Mouse (Mus musculus) hindbrain, embryonic 10.5 days (tissue): ENCODE measurements around the gene Tktl1. TPM values are rescaled to one million over a fixed set of nuclear protein-coding genes. Genes with fewer than 3 reads are reported as not detected.
"Not testable (repeated sequence)": the region's sequence is repeated elsewhere in the genome, so short reads cannot be mapped to it uniquely, and the experiment has no call there.

ENCODE experiments used
- DNase-seq: peaks from one replicate; pipeline ENCODE4 v3.0.0-alpha.2; 2017; ENCODE audit warnings: low spot score
- H3K27ac ChIP-seq: fragments of 300-500 bp; sonication (generic); 2 replicates; pipeline ENCODE4 v1.5.1; 2016; ENCODE audit warnings: mild to moderate bottlenecking, moderate library complexity
- H3K27me3 ChIP-seq: fragments of 300-500 bp; sonication (generic); 2 replicates; pipeline ENCODE4 v1.6.1; 2016; ENCODE audit warnings: mild to moderate bottlenecking; ENCODE audit not compliant: poor library complexity, insufficient read depth, severe bottlenecking
- H3K36me3 ChIP-seq: fragments of 300-500 bp; sonication (generic); 2 replicates; pipeline ENCODE4 v1.6.1; 2016; ENCODE audit warnings: mild to moderate bottlenecking, moderate library complexity
- H3K4me1 ChIP-seq: fragments of 300-500 bp; sonication (generic); replicated peaks from 2 replicates; pipeline ENCODE4 v1.6.1; 2016; ENCODE audit warnings: mild to moderate bottlenecking
- H3K4me3 ChIP-seq: fragments of 300-500 bp; sonication (generic); 2 replicates; pipeline ENCODE4 v1.5.1; 2016; ENCODE audit warnings: mild to moderate bottlenecking, moderate library complexity
- H3K9me3 ChIP-seq: fragments of 300-500 bp; sonication (generic); 2 replicates; pipeline ENCODE4 v1.6.1; 2016; ENCODE audit warnings: mild to moderate bottlenecking, moderate library complexity
- WGBS: fragments of 180-500 bp; shearing (Covaris S2); methylation state at CpG from one replicate; pipeline ENCODE4 v1.1.7; 2016; 5-methylcytosine and 5-hydroxymethylcytosine counted together
- polyA plus RNA-seq: library from polyadenylated mRNA; unstranded; fragments of >200 nt; fragmentation: Nextera tagmentation; extraction: Ambion mirVana; gene quantifications from 2 replicates; pipeline ENCODE4 v1.2.1, GENCODE M21; 2016

Gene Tktl1
- polyA plus RNA-seq: not detected in 2 replicates

DNA sequence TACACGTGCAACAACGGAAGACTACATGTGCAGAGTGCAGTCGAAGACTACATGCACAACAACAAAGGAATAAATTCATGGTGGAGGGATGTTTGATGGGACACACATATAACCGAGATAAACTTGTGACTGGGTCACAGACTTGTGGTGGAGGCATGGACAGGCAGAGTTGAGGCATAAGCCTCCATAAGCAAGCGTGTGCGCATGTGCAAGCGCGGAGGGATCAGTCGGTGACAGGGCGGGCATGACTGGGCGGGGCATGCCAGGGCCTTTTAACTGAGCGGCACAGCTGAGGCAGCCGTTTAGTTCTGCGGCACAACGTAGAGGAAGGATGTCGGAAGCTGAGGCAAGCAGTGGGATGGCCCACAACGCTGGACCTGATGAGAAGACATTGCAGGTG is at the start of gene Tktl1:
Tktl1 (plus strand) TSS at position 301 of the 400 bp plus-strand sequence.
- WGBS: 89% methylated on average over 17 of the region's 17 CpGs
- no peak within 1 kb of the TSS for H3K27ac ChIP-seq
- 0 out of 2 replicates have a peak, but pooled peaks cover 3% of the 10 kb centered on the region for H3K9me3 ChIP-seq

GRCm38 (mm10) chrX:74135263-74135662 is 41.8 kb upstream of the Tktl1 start, which contains the start of gene Mecp2:
TSS of gene Mecp2 (minus strand) at chrX:74135363.
- WGBS: 42% methylated on average over 1 of the region's 1 CpGs
- H3K4me3 ChIP-seq, H3K9me3 ChIP-seq, H3K4me1 ChIP-seq, H3K27ac ChIP-seq, DNase-seq, H3K36me3 ChIP-seq, H3K27me3 ChIP-seq: not testable (repeated sequence)

More for the DNA sequence above, at the start of gene Tktl1:
- no peak for DNase-seq
- Histone ChIP-seq H3K4me1 (no peaks in the 10 kb centered on the region), H3K36me3 (no peaks in the 10 kb centered on the region), H3K4me3 (no peak within 1 kb of the TSS), H3K27me3 (no peaks in the 10 kb centered on the region)

GRCm38 (mm10) chrX:74167738-74168137 is 9.3 kb upstream of the Tktl1 start, which contains the start of gene Tex28:
TSS of gene Tex28 (minus strand) at chrX:74167838.
- Histone ChIP-seq H3K36me3 (no peaks in the 10 kb centered on the region), H3K9me3 (no peaks in the 10 kb centered on the region), H3K4me3 (no peak within 1 kb of the TSS), H3K27ac (no peak within 1 kb of the TSS), H3K4me1 (no peaks in the 10 kb centered on the region), H3K27me3 (no peaks in the 10 kb centered on the region)
- WGBS: 92% methylated on average over 1 of the region's 1 CpGs
- DNase-seq: no peak

DNA sequence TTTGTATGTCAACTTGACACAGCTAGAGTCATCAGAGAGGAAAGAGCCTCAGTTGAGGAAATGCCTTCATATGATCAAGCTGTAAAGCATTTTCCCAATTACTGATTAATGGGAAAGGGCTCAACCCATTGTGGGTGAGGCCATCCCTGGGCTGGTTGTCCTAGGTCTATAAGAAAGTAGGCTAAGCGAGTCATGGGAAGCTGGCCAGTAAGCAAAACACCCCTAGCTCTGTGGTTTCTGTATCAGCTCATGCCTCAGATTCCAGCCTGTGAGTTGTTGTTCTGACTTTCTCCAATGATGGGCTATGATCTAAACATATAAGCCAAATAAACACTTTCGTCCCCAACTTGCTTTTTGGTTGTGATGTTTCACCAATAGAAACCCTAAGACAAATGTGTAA is 26.5 kb downstream of the Tktl1 start:
- WGBS: 82% methylated on average over 2 of the region's 2 CpGs
- no peak overlapping the region for H3K4me3 ChIP-seq

GRCm38 (mm10) chrX:74218496-74218895 is 41.4 kb downstream of the Tktl1 start:
- no peak overlapping the region for H3K27ac ChIP-seq
- DNase-seq: no peak
- no peak overlapping the region for H3K4me3 ChIP-seq
- no peaks in the 10 kb centered on the region for H3K27me3 ChIP-seq
- 89% methylated on average over 4 of the region's 4 CpGs for WGBS
- H3K36me3 ChIP-seq: peaks cover 14% of the 10 kb centered on the region
- no peaks in the 10 kb centered on the region for H3K9me3 ChIP-seq
- H3K4me1 ChIP-seq: no peaks in the 10 kb centered on the region

More for the DNA sequence above, 26.5 kb downstream of the Tktl1 start:
- DNase-seq: no peak
- no peak overlapping the region for H3K27ac ChIP-seq
- H3K36me3 ChIP-seq: no peaks in the 10 kb centered on the region
- no peaks in the 10 kb centered on the region for H3K27me3 ChIP-seq
- H3K9me3 ChIP-seq: no peaks in the 10 kb centered on the region
- no peaks in the 10 kb centered on the region for H3K4me1 ChIP-seq

DNA sequence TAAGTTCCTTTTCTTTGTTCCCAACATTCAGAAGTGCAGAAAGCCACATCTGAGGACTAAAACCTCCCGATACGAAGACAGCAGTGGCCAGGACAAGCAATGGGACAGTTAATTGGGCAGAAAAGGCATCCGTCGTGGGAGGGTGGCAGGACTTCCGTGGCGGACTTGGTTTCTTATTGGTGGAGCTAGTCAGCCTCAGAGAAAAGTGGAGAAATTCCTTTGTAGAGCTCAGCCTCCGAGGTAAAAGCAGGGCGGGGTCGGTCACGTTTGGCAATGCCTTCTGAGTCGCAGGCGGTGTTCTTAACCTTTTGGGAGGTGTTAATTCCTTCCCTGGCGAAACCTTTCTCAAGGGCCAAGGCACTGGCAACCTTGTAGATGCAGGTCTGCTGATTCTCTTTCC is 42.4 kb downstream of the Tktl1 start:
- H3K4me1 ChIP-seq: no peaks in the 10 kb centered on the region
- no peak for DNase-seq
- H3K27ac ChIP-seq: no peak overlapping the region
- H3K36me3 ChIP-seq: peaks cover 23% of the 10 kb centered on the region
- no peak overlapping the region for H3K4me3 ChIP-seq
- H3K27me3 ChIP-seq: no peaks in the 10 kb centered on the region
- no peaks in the 10 kb centered on the region for H3K9me3 ChIP-seq
- 61% methylated on average over 13 of the region's 13 CpGs for WGBS

GRCm38 (mm10) chrX:74220099-74220498 is 43.0 kb downstream of the Tktl1 start:
- not testable (repeated sequence) for H3K9me3 ChIP-seq, DNase-seq, H3K4me1 ChIP-seq, H3K4me3 ChIP-seq, H3K27me3 ChIP-seq, H3K27ac ChIP-seq
- peaks cover 30% of the 10 kb centered on the region for H3K36me3 ChIP-seq
- 38% methylated on average over 1 of the region's 1 CpGs for WGBS

- Histone ChIP-seq H3K27me3 (no peaks in the 10 kb centered on the region), H3K4me1 (no peaks in the 10 kb centered on the region), H3K4me3 (no peak overlapping the region), H3K9me3 (no peaks in the 10 kb centered on the region), H3K36me3 (peaks cover 100% of the 10 kb centered on the region), H3K27ac (no peak overlapping the region)
- 68% methylated on average over 1 of the region's 1 CpGs for WGBS
- DNase-seq: no peak
Observed at GRCm38 (mm10) chrX:74230038-74230437, 53.0 kb downstream of the Tktl1 start.

DNA sequence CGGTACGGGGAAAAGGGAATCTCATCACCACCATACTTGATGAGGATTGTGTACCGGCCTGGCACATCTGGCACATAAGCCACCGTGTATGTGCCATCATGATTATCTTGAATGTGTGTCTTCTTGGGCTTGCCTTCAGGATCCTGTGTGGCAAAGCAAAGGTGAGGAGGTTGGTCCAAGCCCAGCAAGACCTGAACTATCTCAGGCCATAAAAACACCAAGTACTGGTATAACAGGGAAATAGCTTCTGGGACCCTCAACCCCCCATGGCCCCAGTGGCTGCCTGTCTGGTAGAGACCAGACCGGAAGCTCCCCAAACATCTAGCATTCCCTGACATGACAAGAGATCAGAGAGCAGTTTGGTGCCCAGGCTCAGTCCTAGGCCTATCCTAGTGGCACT is 56.1 kb downstream of the Tktl1 start:
- Histone ChIP-seq H3K36me3 (peaks cover 98% of the 10 kb centered on the region), H3K4me1 (no peaks in the 10 kb centered on the region), H3K4me3 (no peak overlapping the region), H3K9me3 (no peaks in the 10 kb centered on the region), H3K27me3 (no peaks in the 10 kb centered on the region), H3K27ac (no peak overlapping the region)
- no peak for DNase-seq
- 94% methylated on average over 5 of the region's 5 CpGs for WGBS

- no peak overlapping the region for H3K4me3 ChIP-seq
- H3K9me3 ChIP-seq: no peaks in the 10 kb centered on the region
- WGBS: 96% methylated on average over 4 of the region's 4 CpGs
- H3K27ac ChIP-seq: no peak overlapping the region
- H3K27me3 ChIP-seq: no peaks in the 10 kb centered on the region
- no peak for DNase-seq
- H3K4me1 ChIP-seq: peaks cover 6% of the 10 kb centered on the region
- H3K36me3 ChIP-seq: peaks cover 86% of the 10 kb centered on the region
Observed at GRCm38 (mm10) chrX:74240332-74240731, 63.3 kb downstream of the Tktl1 start.

- peaks cover 6% of the 10 kb centered on the region for H3K4me1 ChIP-seq
- peak overlapping the region; percentile 94; the same call in 1 of the 2 replicates for H3K27ac ChIP-seq
- peak overlapping the region; percentile 66 for H3K4me3 ChIP-seq
- peaks cover 57% of the 10 kb centered on the region for H3K36me3 ChIP-seq
- 88% methylated on average over 2 of the region's 2 CpGs for WGBS
- H3K27me3 ChIP-seq: no peaks in the 10 kb centered on the region
- H3K9me3 ChIP-seq: no peaks in the 10 kb centered on the region
- no peak for DNase-seq
Observed at GRCm38 (mm10) chrX:74243396-74243795, 66.3 kb downstream of the Tktl1 start.

DNA sequence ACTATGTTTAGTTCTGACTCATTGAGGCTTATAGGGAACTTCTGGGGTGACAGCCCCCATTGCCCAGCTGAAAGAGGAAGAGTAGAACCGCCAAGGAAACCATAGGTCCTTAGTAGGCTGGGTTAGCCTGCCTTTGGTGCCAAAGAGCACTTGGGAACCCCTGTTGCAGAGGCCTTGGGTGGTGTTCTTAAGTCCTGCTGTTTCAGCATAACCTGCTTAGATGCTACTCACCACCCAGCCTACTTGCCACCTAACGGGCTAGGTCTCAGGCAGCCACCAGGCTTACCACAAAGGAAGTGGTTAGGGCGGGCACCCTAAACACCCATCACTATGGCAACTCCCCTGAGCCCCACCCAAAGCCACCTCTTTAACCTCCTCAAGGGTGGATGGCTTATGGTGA is 66.7 kb downstream of the Tktl1 start:
- no peaks in the 10 kb centered on the region for H3K27me3 ChIP-seq
- peak overlapping the region; percentile 66 for H3K4me3 ChIP-seq
- H3K27ac ChIP-seq: peak overlapping the region; percentile 94
- no peaks in the 10 kb centered on the region for H3K9me3 ChIP-seq
- H3K36me3 ChIP-seq: peaks cover 53% of the 10 kb centered on the region
- H3K4me1 ChIP-seq: peaks cover 6% of the 10 kb centered on the region
- DNase-seq: no peak
- WGBS: 77% methylated on average over 3 of the region's 3 CpGs

DNA sequence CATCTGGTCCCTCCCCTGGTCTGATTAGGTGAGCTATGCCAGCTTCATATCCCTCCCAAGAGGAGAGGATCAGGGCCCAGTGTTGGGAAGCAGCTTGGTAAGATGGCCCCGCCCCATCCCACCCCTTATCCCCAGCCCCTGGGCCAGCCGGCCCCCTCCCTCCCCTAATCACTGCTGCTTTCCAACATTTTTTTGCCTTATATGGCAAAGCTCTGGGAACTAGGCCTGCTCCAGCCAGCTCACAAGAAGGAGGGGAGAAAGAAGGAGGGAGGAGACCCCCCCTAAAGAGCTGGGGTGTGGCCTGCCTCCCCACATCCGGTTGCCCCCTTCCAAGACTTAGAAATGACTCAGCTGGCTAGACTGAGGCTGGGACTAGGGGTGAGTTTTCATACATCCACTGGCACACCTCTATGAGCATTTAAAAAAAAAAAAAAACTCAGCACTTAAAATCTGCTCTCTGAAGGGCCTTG is 67.6 kb downstream of the Tktl1 start:
- H3K9me3 ChIP-seq: no peaks in the 10 kb centered on the region; the same call in 1 of the 2 replicates
- H3K4me1 ChIP-seq: peaks cover 12% of the 10 kb centered on the region
- H3K27me3 ChIP-seq: no peaks in the 10 kb centered on the region
- H3K36me3 ChIP-seq: peaks cover 45% of the 10 kb centered on the region
- H3K4me3 ChIP-seq: peak overlapping the region; percentile 66
- peak; percentile 63 for DNase-seq
- 30% methylated on average over 3 of the region's 3 CpGs for WGBS
- H3K27ac ChIP-seq: peak overlapping the region; percentile 94

- Histone ChIP-seq H3K36me3 (peaks cover 40% of the 10 kb centered on the region), H3K27ac (peak overlapping the region; percentile 94), H3K27me3 (no peaks in the 10 kb centered on the region), H3K9me3 (no peaks in the 10 kb centered on the region; the same call in 1 of the 2 replicates), H3K4me1 (peaks cover 16% of the 10 kb centered on the region), H3K4me3 (peak overlapping the region; percentile 66)
- DNase-seq: no peak
- 37% methylated on average over 1 of the region's 1 CpGs for whole genome bisulfite sequencing
Observed at GRCm38 (mm10) chrX:74245107-74245506, 68.0 kb downstream of the Tktl1 start.
